8 mouse cellular contexts compared by ENCODE assay signal in genomic region chr12:29939261-29939671, GRCm38 (mm10). TPM values are rescaled to one million over a fixed set of nuclear protein-coding genes. Genes with fewer than 3 reads are reported as not detected.
DNase-seq lines count a peak whose midpoint lies in the region; ATAC-seq lines count a peak whose summit lies in the region.

No protein-coding gene starts in this region.

- peaks cover 22% of the 10 kb centered on the region for H3K4me1 ChIP-seq in embryonic facial prominence, embryonic 14.5 days (ENCODE audit: control insufficient read depth, insufficient read depth, low read length)
- H3K4me1 ChIP-seq in heart, embryonic 14.5 days (ENCODE audit: control insufficient read depth in 2 of 2, insufficient read depth in 2 of 2, low read length in 2 of 2), result peaks cover 27 to 41% of the 10 kb centered on the region in 2 experiments
- H3K4me1 ChIP-seq in liver, embryonic 11.5 days (replicated peaks; ENCODE audit: control insufficient read depth, insufficient read depth, low read length), result no peaks in the 10 kb centered on the region; the same call in 1 of the 2 replicates
- peaks cover 46% of the 10 kb centered on the region for H3K4me1 ChIP-seq in neural tube, embryonic 15.5 days

- H3K27ac ChIP-seq in embryonic facial prominence, embryonic 14.5 days (replicated peaks; ENCODE audit: low read depth, low read length), result peak overlapping the region; percentile 91
- peak overlapping the region; percentile 60 to 91 for H3K27ac ChIP-seq in heart, embryonic 14.5 days (replicated peaks in 1 of 2; ENCODE audit: control insufficient read depth in 1 of 2, insufficient read depth in 1 of 2, low read depth in 2 of 2, low read length in 2 of 2)
- no peak overlapping the region for H3K27ac ChIP-seq in liver, embryonic 11.5 days (ENCODE audit: low read depth, low read length)
- peak overlapping the region; percentile 89 for H3K27ac ChIP-seq in neural tube, embryonic 15.5 days (replicated peaks)

- 0 out of 2 replicates have a peak, but pooled peaks cover 3% of the 10 kb centered on the region for H3K36me3 ChIP-seq in embryonic facial prominence, embryonic 14.5 days (ENCODE audit: control insufficient read depth, insufficient read depth, low read length)
- no peaks in the 10 kb centered on the region for H3K36me3 ChIP-seq in heart, embryonic 14.5 days (ENCODE audit: control insufficient read depth, insufficient read depth, low read length)
- no peaks in the 10 kb centered on the region for H3K36me3 ChIP-seq in liver, embryonic 11.5 days (ENCODE audit: control insufficient read depth, insufficient read depth, low read length)
- no peaks in the 10 kb centered on the region for H3K36me3 ChIP-seq in neural tube, embryonic 15.5 days

- peak overlapping the region; percentile 95 for H3K9ac ChIP-seq in embryonic facial prominence, embryonic 14.5 days (ENCODE audit: low read depth, low read length)
- H3K9ac ChIP-seq in heart, embryonic 14.5 days (ENCODE audit: low read length), result peak overlapping the region; percentile 95
- H3K9ac ChIP-seq in liver, embryonic 11.5 days (ENCODE audit: low read depth, low read length), result 0 out of 2 replicates have a peak overlapping the region, but pooled peaks have one; percentile 56
- H3K9ac ChIP-seq in neural tube, embryonic 15.5 days (replicated peaks), result peak overlapping the region; percentile 89

- H3K4me3 ChIP-seq in embryonic facial prominence, embryonic 14.5 days (ENCODE audit: low read depth, low read length), result peak overlapping the region; percentile 87
- peak overlapping the region; percentile 61 to 87 for H3K4me3 ChIP-seq in heart, embryonic 14.5 days (ENCODE audit: control insufficient read depth in 1 of 2, insufficient read depth in 1 of 2, low read depth in 1 of 2, low read length in 2 of 2)
- H3K4me3 ChIP-seq in liver, embryonic 11.5 days (ENCODE audit: low read depth, low read length), result peak overlapping the region; percentile 60
- H3K4me3 ChIP-seq in neural tube, embryonic 15.5 days (replicated peaks), result peak overlapping the region; percentile 85

- no peak for ATAC-seq in embryonic facial prominence, embryonic 14.5 days (ENCODE audit: low read depth)
- ATAC-seq in heart, embryonic 14.5 days (ENCODE audit: insufficient number of reproducible peaks, insufficient read depth, low FRiP score, low read depth), result no peak
- no peak for ATAC-seq in liver, embryonic 11.5 days (replicated peaks; ENCODE audit: low FRiP score)
- no peak for ATAC-seq in neural tube, embryonic 15.5 days (ENCODE audit: low FRiP score)

- no peaks in the 10 kb centered on the region for H3K27me3 ChIP-seq in embryonic facial prominence, embryonic 14.5 days (replicated peaks; ENCODE audit: control insufficient read depth, insufficient read depth, low read length)
- no peaks in the 10 kb centered on the region for H3K27me3 ChIP-seq in heart, embryonic 14.5 days (ENCODE audit: control insufficient read depth, insufficient read depth, low read length)
- H3K27me3 ChIP-seq in liver, embryonic 11.5 days (replicated peaks; ENCODE audit: control insufficient read depth, insufficient read depth, low read length), result peaks cover 26% of the 10 kb centered on the region
- H3K27me3 ChIP-seq in neural tube, embryonic 15.5 days (replicated peaks), result no peaks in the 10 kb centered on the region

- DNase-seq in NIH3T3 (ENCODE audit: low read depth), result peak; percentile 73
- no peak for DNase-seq in embryonic facial prominence, embryonic 14.5 days (ENCODE audit: low spot score)
- no peak for DNase-seq in liver, embryonic 11.5 days (ENCODE audit: low spot score)
- DNase-seq in retina, embryonic 14.5 days (ENCODE audit: low spot score), result no peak
- DNase-seq in spleen, adult 18-20 months, result no peak
- no peak for DNase-seq in left cerebral cortex, postnatal 25 days (ENCODE audit: low spot score in 2 of 2)

- no peaks in the 10 kb centered on the region for H3K9me3 ChIP-seq in embryonic facial prominence, embryonic 14.5 days (ENCODE audit: control insufficient read depth, low read length)
- no peaks in the 10 kb centered on the region for H3K9me3 ChIP-seq in heart, embryonic 14.5 days (ENCODE audit: control insufficient read depth, low read length)
- no peaks in the 10 kb centered on the region for H3K9me3 ChIP-seq in liver, embryonic 11.5 days (ENCODE audit: control insufficient read depth, low read length)
- no peaks in the 10 kb centered on the region for H3K9me3 ChIP-seq in neural tube, embryonic 15.5 days (replicated peaks)

- H3K4me2 ChIP-seq in embryonic facial prominence, embryonic 14.5 days (ENCODE audit: low read depth, low read length), result peak overlapping the region; percentile 81
- peak overlapping the region; percentile 73 for H3K4me2 ChIP-seq in heart, embryonic 14.5 days (ENCODE audit: low read length)
- peak overlapping the region; percentile 56 for H3K4me2 ChIP-seq in liver, embryonic 11.5 days
- peak overlapping the region; percentile 84 for H3K4me2 ChIP-seq in neural tube, embryonic 15.5 days

- 4% methylated on average over 8 of the region's 8 CpGs for WGBS in embryonic facial prominence, embryonic 14.5 days
- 20% methylated on average over 8 of the region's 8 CpGs for WGBS in heart, embryonic 14.5 days
- 13% methylated on average over 8 of the region's 8 CpGs for WGBS in liver, embryonic 11.5 days
- 9% methylated on average over 8 of the region's 8 CpGs for WGBS in neural tube, embryonic 15.5 days

- intact Hi-C loops in left cerebral cortex, postnatal 25 days (cut with DNase I), result loop anchor here (5.0 to 10.0 kb wide), 3 partner anchors 78 to 646 kb away; partner anchors contain the start of genes Sntg2 and Tmem18

RNA-seq across cellular contexts. Expression of gene Pxdn, which starts 1.9 kb away (rescaled TPM):
- polyA plus RNA-seq in embryonic facial prominence, embryonic 14.5 days (2014; fragmentation: Nextera tagmentation; extraction: Ambion mirVana), result 128 and 139 TPM in 2 replicates
- polyA plus RNA-seq in heart, embryonic 14.5 days (2014; fragmentation: Nextera tagmentation; extraction: Ambion mirVana), result 92.0 and 95.4 TPM in 2 replicates
- polyA plus RNA-seq in liver, embryonic 11.5 days (2014; fragmentation: Nextera tagmentation; extraction: Ambion mirVana), result 33.9 and 37.3 TPM in 2 replicates
- 50.1 and 50.2 TPM in 2 replicates for polyA plus RNA-seq in neural tube, embryonic 15.5 days (2015; fragmentation: Nextera tagmentation; extraction: Ambion mirVana)
- total RNA-seq in left cerebral cortex, postnatal 25 days (2021), result 10 to 100 TPM; 45.7 to 51.9 TPM
